Mouse (Mus musculus) MEL (cell line): ENCODE results near the gene Mrps34. TPM values are rescaled to one million over a fixed set of nuclear protein-coding genes. Genes with fewer than 3 reads are reported as not detected.

ENCODE experiments used
- DNase-seq: peaks from one replicate; pipeline ENCODE4 v3.0.0; 2011; ENCODE audit warnings: low read depth, low spot score
- H3K27ac ChIP-seq: 2 replicates; pipeline ENCODE4 v1.5.1; 2012; ENCODE audit warnings: low read depth, mild to moderate bottlenecking, control low read depth, low read length, moderate library complexity; ENCODE audit not compliant: control insufficient read depth
- H3K27me3 ChIP-seq, 2 experiments: fragments of 150-350 bp in 1 of 2; sonication (generic) in 1 of 2; 2 replicates each; pipeline ENCODE4 v1.6.1; 2012; ENCODE audit warnings: low read length in 2 of 2, mild to moderate bottlenecking in 2 of 2, improper control_type of control experiment in 1 of 2, moderate library complexity in 1 of 2; ENCODE audit not compliant: insufficient read depth in 2 of 2, control insufficient read depth in 1 of 2
- H3K36me3 ChIP-seq, 2 experiments: 2 replicates each; pipeline ENCODE4 v1.6.1; 2012 to 2014; ENCODE audit warnings: low read length in 2 of 2, improper control_type of control experiment in 1 of 2, inconsistent platforms in 1 of 2, mild to moderate bottlenecking in 1 of 2; ENCODE audit not compliant: insufficient read depth in 2 of 2, control insufficient read depth in 1 of 2
- H3K4me1 ChIP-seq, 2 experiments: fragments of 150-350 bp in 1 of 2; sonication (generic) in 1 of 2; 2 replicates each; pipeline ENCODE4 v1.6.1; 2012; ENCODE audit warnings: low read length in 2 of 2, improper control_type of control experiment in 1 of 2, mild to moderate bottlenecking in 1 of 2; ENCODE audit not compliant: insufficient read depth in 2 of 2, control insufficient read depth in 1 of 2
- H3K4me3 ChIP-seq, 2 experiments: fragments of 150-350 bp in 1 of 2; sonication (generic) in 1 of 2; 2 replicates each; pipeline ENCODE4 v1.5.1; 2012; ENCODE audit warnings: low read depth in 2 of 2, low read length in 2 of 2, mild to moderate bottlenecking in 2 of 2, moderate library complexity in 2 of 2, control low read depth in 1 of 2, improper control_type of control experiment in 1 of 2; ENCODE audit not compliant: control insufficient read depth in 1 of 2, insufficient read depth in 1 of 2
- H3K79me2 ChIP-seq: 2 replicates; pipeline ENCODE4 v1.6.1; 2012; ENCODE audit warnings: mild to moderate bottlenecking, low read length, moderate library complexity; ENCODE audit not compliant: control insufficient read depth, poor library complexity, insufficient read depth
- H3K9ac ChIP-seq: 2 replicates; pipeline ENCODE4 v1.6.1; 2012; ENCODE audit warnings: low read depth, mild to moderate bottlenecking, control low read depth, low read length, moderate library complexity; ENCODE audit not compliant: control insufficient read depth, poor library complexity, severe bottlenecking
- H3K9me3 ChIP-seq: fragments of 150-350 bp; sonication (generic); replicated peaks from 2 replicates; pipeline ENCODE4 v1.6.1; 2012; ENCODE audit warnings: mild to moderate bottlenecking, low read length, improper control_type of control experiment, moderate library complexity; ENCODE audit not compliant: insufficient read depth
- BHLHE40 ChIP-seq: IDR thresholded peaks from 2 replicates; pipeline ENCODE4 v1.6.1; 2012; ENCODE audit warnings: low read depth, mild to moderate bottlenecking, inconsistent platforms, low read length, improper control_type of control experiment, borderline replicate concordance
- CHD1 ChIP-seq: IDR thresholded peaks from 2 replicates; pipeline ENCODE4 v1.6.1; 2012; ENCODE audit warnings: low read depth, mild to moderate bottlenecking, inconsistent platforms, low read length, improper control_type of control experiment
- CHD2 ChIP-seq: IDR thresholded peaks from 2 replicates; pipeline ENCODE4 v1.6.1; 2011; ENCODE audit warnings: low read length, improper control_type of control experiment
- CTCF ChIP-seq, 3 experiments: IDR thresholded peaks in 2 of 3; conservative IDR thresholded peaks in 1 of 3; 2 replicates each; pipeline ENCODE4 v1.5.1; 2011 to 2012; ENCODE audit warnings: low read length in 3 of 3, low read depth in 2 of 3, mild to moderate bottlenecking in 2 of 3, improper control_type of control experiment in 1 of 3, inconsistent platforms in 1 of 3, mixed read lengths in 1 of 3, moderate library complexity in 1 of 3; ENCODE audit not compliant: control insufficient read depth in 1 of 3, insufficient read depth in 1 of 3, poor library complexity in 1 of 3, severe bottlenecking in 1 of 3
- E2F4 ChIP-seq: IDR thresholded peaks from 2 replicates; pipeline ENCODE4 v1.6.1; 2011; ENCODE audit warnings: low read depth, low read length, improper control_type of control experiment, borderline replicate concordance
- ELF1 ChIP-seq: IDR thresholded peaks from 2 replicates; pipeline ENCODE4 v1.6.1; 2014; ENCODE audit warnings: low read depth, mild to moderate bottlenecking, inconsistent platforms, low read length, improper control_type of control experiment, moderate library complexity
- EP300 ChIP-seq, 2 experiments: IDR thresholded peaks; 2 replicates each; pipeline ENCODE4 v1.6.1; 2011; ENCODE audit warnings: improper control_type of control experiment in 2 of 2, low read length in 2 of 2, low read depth in 1 of 2, mild to moderate bottlenecking in 1 of 2
- ETS1 ChIP-seq: IDR thresholded peaks from 2 replicates; pipeline ENCODE4 v1.6.1; 2012; ENCODE audit warnings: low read depth, mild to moderate bottlenecking, inconsistent platforms, low read length, improper control_type of control experiment, moderate library complexity
- GABPA ChIP-seq: IDR thresholded peaks from 2 replicates; pipeline ENCODE4 v1.6.1; 2012; ENCODE audit warnings: low read depth, mild to moderate bottlenecking, inconsistent platforms, low read length, improper control_type of control experiment, moderate library complexity
- GATA1 ChIP-seq: IDR thresholded peaks from 2 replicates; pipeline ENCODE4 v1.6.1; 2011; ENCODE audit warnings: low read depth, low read length, improper control_type of control experiment
- HCFC1 ChIP-seq: IDR thresholded peaks from 2 replicates; pipeline ENCODE4 v1.6.1; 2012; ENCODE audit warnings: low read depth, mild to moderate bottlenecking, inconsistent platforms, low read length, improper control_type of control experiment, moderate library complexity
- JUND ChIP-seq: IDR thresholded peaks from 2 replicates; pipeline ENCODE4 v1.6.1; 2011; ENCODE audit warnings: low read depth, mild to moderate bottlenecking, improper control_type of control experiment, low read length
- KAT2A ChIP-seq: conservative IDR thresholded peaks from 2 replicates; pipeline ENCODE4 v1.6.1; 2012; ENCODE audit warnings: low read depth, low read length, improper control_type of control experiment, inconsistent platforms
- MAFK ChIP-seq: IDR thresholded peaks from 2 replicates; pipeline ENCODE4 v1.6.1; 2011; ENCODE audit warnings: low read depth, mild to moderate bottlenecking, low read length, improper control_type of control experiment, borderline replicate concordance
- MAX ChIP-seq: IDR thresholded peaks from 2 replicates; pipeline ENCODE4 v1.6.1; 2011; ENCODE audit warnings: low read length, improper control_type of control experiment
- MAZ ChIP-seq: IDR thresholded peaks from 2 replicates; pipeline ENCODE4 v1.6.1; 2012; ENCODE audit warnings: low read depth, mild to moderate bottlenecking, inconsistent platforms, low read length, improper control_type of control experiment
- MEF2A ChIP-seq: IDR thresholded peaks from 2 replicates; pipeline ENCODE4 v1.6.1; 2014; ENCODE audit warnings: low read depth, mild to moderate bottlenecking, inconsistent platforms, low read length, improper control_type of control experiment; ENCODE audit not compliant: poor library complexity, insufficient replicate concordance, severe bottlenecking; ENCODE audit errors: extremely low read depth
- MXI1 ChIP-seq: IDR thresholded peaks from 2 replicates; pipeline ENCODE4 v1.6.1; 2011; ENCODE audit warnings: mild to moderate bottlenecking, low read depth, low read length, improper control_type of control experiment
- MYB ChIP-seq: IDR thresholded peaks from 2 replicates; pipeline ENCODE4 v1.6.1; 2011; ENCODE audit warnings: mild to moderate bottlenecking, low read depth, low read length, improper control_type of control experiment
- MYC ChIP-seq: IDR thresholded peaks from 2 replicates; pipeline ENCODE4 v1.6.1; 2011; ENCODE audit warnings: low read depth, mild to moderate bottlenecking, low read length, improper control_type of control experiment, moderate library complexity
- NELFE ChIP-seq: IDR thresholded peaks from 2 replicates; pipeline ENCODE4 v1.6.1; 2011; ENCODE audit warnings: low read depth, low read length, improper control_type of control experiment
- NRF1 ChIP-seq: IDR thresholded peaks from 2 replicates; pipeline ENCODE4 v1.6.1; 2014; ENCODE audit warnings: low read depth, mild to moderate bottlenecking, inconsistent platforms, low read length, improper control_type of control experiment, moderate library complexity; ENCODE audit not compliant: poor library complexity, insufficient read depth, severe bottlenecking
- POLR2A ChIP-seq, 2 experiments: IDR thresholded peaks; 2 replicates each; pipeline ENCODE4 v1.6.1; 2011 to 2012; ENCODE audit warnings: low read length in 2 of 2, mild to moderate bottlenecking in 2 of 2, control low read depth in 1 of 2, improper control_type of control experiment in 1 of 2, low read depth in 1 of 2, moderate library complexity in 1 of 2; ENCODE audit not compliant: control insufficient read depth in 1 of 2, insufficient read depth in 1 of 2, poor library complexity in 1 of 2
- POLR2AphosphoS2 ChIP-seq: IDR thresholded peaks from 2 replicates; pipeline ENCODE4 v1.6.1; 2011; ENCODE audit warnings: low read length, improper control_type of control experiment
- POLR2AphosphoS5 ChIP-seq: IDR thresholded peaks from 2 replicates; pipeline ENCODE4 v1.6.1; 2012; ENCODE audit warnings: low read depth, borderline replicate concordance, mild to moderate bottlenecking, inconsistent platforms, low read length, moderate library complexity, mixed read lengths
- RCOR1 ChIP-seq: IDR thresholded peaks from 2 replicates; pipeline ENCODE4 v1.6.1; 2012; ENCODE audit warnings: low read depth, mild to moderate bottlenecking, inconsistent platforms, low read length, improper control_type of control experiment
- SIN3A ChIP-seq: IDR thresholded peaks from 2 replicates; pipeline ENCODE4 v1.6.1; 2012; ENCODE audit warnings: low read length, improper control_type of control experiment, inconsistent platforms
- SMC3 ChIP-seq: IDR thresholded peaks from 2 replicates; pipeline ENCODE4 v1.6.1; 2011; ENCODE audit warnings: low read depth, low read length, improper control_type of control experiment
- TAL1 ChIP-seq: IDR thresholded peaks from 2 replicates; pipeline ENCODE4 v1.6.1; 2012; ENCODE audit warnings: mild to moderate bottlenecking, inconsistent platforms, low read length, moderate library complexity, mixed read lengths
- TBP ChIP-seq: IDR thresholded peaks from 2 replicates; pipeline ENCODE4 v1.8.0; 2011; ENCODE audit warnings: low read depth, low read length, improper control_type of control experiment
- TCF12 ChIP-seq: IDR thresholded peaks from 2 replicates; pipeline ENCODE4 v1.6.1; 2014; ENCODE audit warnings: low read depth, mild to moderate bottlenecking, inconsistent platforms, low read length, improper control_type of control experiment, moderate library complexity
- UBTF ChIP-seq: IDR thresholded peaks from 2 replicates; pipeline ENCODE4 v1.6.1; 2012; ENCODE audit warnings: low read depth, mild to moderate bottlenecking, inconsistent platforms, low read length, improper control_type of control experiment, moderate library complexity, borderline replicate concordance; ENCODE audit not compliant: insufficient read depth
- USF1 ChIP-seq: IDR thresholded peaks from 2 replicates; pipeline ENCODE4 v1.6.1; 2014; ENCODE audit warnings: low read depth, mild to moderate bottlenecking, inconsistent platforms, low read length, improper control_type of control experiment, moderate library complexity
- USF2 ChIP-seq, 2 experiments: IDR thresholded peaks; 2 replicates each; pipeline ENCODE4 v1.6.1; 2011 to 2012; ENCODE audit warnings: improper control_type of control experiment in 2 of 2, low read length in 2 of 2, borderline replicate concordance in 1 of 2, inconsistent platforms in 1 of 2, low read depth in 1 of 2, mild to moderate bottlenecking in 1 of 2; ENCODE audit not compliant: insufficient read depth in 1 of 2
- ZC3H11A ChIP-seq: IDR thresholded peaks from 2 replicates; pipeline ENCODE4 v1.6.1; 2012; ENCODE audit warnings: low read depth, mild to moderate bottlenecking, inconsistent platforms, low read length, improper control_type of control experiment
- ZKSCAN1 ChIP-seq: IDR thresholded peaks from 2 replicates; pipeline ENCODE4 v1.6.1; 2012; ENCODE audit warnings: low read depth, mild to moderate bottlenecking, inconsistent platforms, low read length, improper control_type of control experiment, moderate library complexity
- ZMIZ1 ChIP-seq: IDR thresholded peaks from 2 replicates; pipeline ENCODE4 v1.6.1; 2012; ENCODE audit warnings: low read depth, mild to moderate bottlenecking, inconsistent platforms, low read length, improper control_type of control experiment, moderate library complexity
- ZNF384 ChIP-seq: IDR thresholded peaks from 2 replicates; pipeline ENCODE4 v1.6.1; 2012; ENCODE audit warnings: low read depth, mild to moderate bottlenecking, inconsistent platforms, low read length, improper control_type of control experiment
- polyA plus RNA-seq, 2 experiments: library from polyadenylated mRNA; stranded (reverse) in 1 of 2; unstranded in 1 of 2; fragments of >175 nt in 1 of 2; fragments of >200 nt in 1 of 2; gene quantifications; 2 replicates each; pipeline versions ENCODE4 v1.2.1 to v1.2.4; 2012; ENCODE audit warnings: low replicate concordance in 2 of 2, low read depth in 1 of 2; ENCODE audit not compliant: insufficient read length in 2 of 2, insufficient read depth in 1 of 2, missing spikeins in 1 of 2
- total RNA-seq: library from RNA; depleted of rRNA; stranded (reverse); fragments of 300-350 nt; gene quantifications from 2 replicates; pipeline ENCODE4 v1.2.3, GENCODE M21; 2012

Mrps34 gene
- total and polyA plus RNA-seq, 3 experiments: 74.8 to 82.0 TPM; not detected in 1

- peaks cover 0 to 7% of the 10 kb centered on the region in 2 experiments for H3K4me1 ChIP-seq
- H3K4me3 ChIP-seq: no peak overlapping the region
- no peaks in the 10 kb centered on the region for H3K9me3 ChIP-seq
- peaks cover 9 to 19% of the 10 kb centered on the region in 2 experiments for H3K36me3 ChIP-seq
- peak; percentile 54 for DNase-seq
- H3K9ac ChIP-seq: no peak overlapping the region
- H3K79me2 ChIP-seq: no peaks in the 10 kb centered on the region
- H3K27ac ChIP-seq: peak overlapping the region; percentile 15; the same call in 1 of the 2 replicates
- no peaks in the 10 kb centered on the region for H3K27me3 ChIP-seq
- TF ChIP-seq TBP (no peak), EP300 (IDR thresholded peaks at IDR 0.05; ENCODE audit: low read depth in 1 of 2, low read length in 2 of 2) (peak; percentile 74 to 80), BHLHE40 (no peak), SIN3A (no peak), HCFC1 (no peak), JUND (no peak), ETS1 (no peak), MYC (peak; percentile 60; the same call in 1 of the 2 replicates), TAL1 (peak; percentile 77), KAT2A (no peak), GABPA (no peak), CHD2 (no peak), POLR2AphosphoS2 (no peak), SMC3 (no peak), POLR2AphosphoS5 (no peak), USF2 (IDR thresholded peaks at IDR 0.05; ENCODE audit: borderline replicate concordance in 1 of 2, insufficient read depth in 1 of 2, low read depth in 1 of 2, low read length in 2 of 2) (no peak), ZKSCAN1 (no peak), ELF1 (no peak), ZC3H11A (no peak), MYB (peak; percentile 65), MEF2A (no peak), MAZ (no peak), USF1 (no peak), UBTF (no peak), MAX (no peak), NELFE (no peak), CTCF (IDR thresholded peaks at IDR 0.05 in 2 of 3, conservative IDR thresholded peaks at IDR 0.05 in 1 of 3; ENCODE audit: control insufficient read depth in 1 of 3, insufficient read depth in 1 of 3, low read depth in 2 of 3, low read length in 3 of 3, poor library complexity in 1 of 3, severe bottlenecking in 1 of 3) (no peak), RCOR1 (no peak), MAFK (no peak), NRF1 (no peak), CHD1 (no peak), GATA1 (peak; percentile 72), TCF12 (peak; percentile 55; the same call in 1 of the 2 replicates), ZNF384 (no peak), E2F4 (no peak), MXI1 (no peak), ZMIZ1 (no peak), POLR2A (IDR thresholded peaks at IDR 0.05; ENCODE audit: control insufficient read depth in 1 of 2, insufficient read depth in 1 of 2, low read depth in 1 of 2, low read length in 2 of 2, poor library complexity in 1 of 2) (no peak)
Measured at GRCm38 (mm10) chr17:24913984-24914383, 19.1 kb downstream of the Mrps34 start.
